Mouse (Mus musculus) heart, adult 2 months (tissue): ENCODE data around the gene 2700049A03Rik.

Experiments used
- CTCF ChIP-seq: fragments of 200-600 bp; IDR thresholded peaks from 2 replicates; pipeline ENCODE4 v1.8.1; 2022; ENCODE audit warnings: antibody characterized with exemption, mild to moderate bottlenecking, moderate library complexity
- EP300 ChIP-seq: fragments of 200-500 bp; IDR thresholded peaks from 2 replicates; pipeline ENCODE4 v1.6.1; 2011; ENCODE audit warnings: low read depth, low read length, control low read depth; ENCODE audit not compliant: insufficient read depth

DNA sequence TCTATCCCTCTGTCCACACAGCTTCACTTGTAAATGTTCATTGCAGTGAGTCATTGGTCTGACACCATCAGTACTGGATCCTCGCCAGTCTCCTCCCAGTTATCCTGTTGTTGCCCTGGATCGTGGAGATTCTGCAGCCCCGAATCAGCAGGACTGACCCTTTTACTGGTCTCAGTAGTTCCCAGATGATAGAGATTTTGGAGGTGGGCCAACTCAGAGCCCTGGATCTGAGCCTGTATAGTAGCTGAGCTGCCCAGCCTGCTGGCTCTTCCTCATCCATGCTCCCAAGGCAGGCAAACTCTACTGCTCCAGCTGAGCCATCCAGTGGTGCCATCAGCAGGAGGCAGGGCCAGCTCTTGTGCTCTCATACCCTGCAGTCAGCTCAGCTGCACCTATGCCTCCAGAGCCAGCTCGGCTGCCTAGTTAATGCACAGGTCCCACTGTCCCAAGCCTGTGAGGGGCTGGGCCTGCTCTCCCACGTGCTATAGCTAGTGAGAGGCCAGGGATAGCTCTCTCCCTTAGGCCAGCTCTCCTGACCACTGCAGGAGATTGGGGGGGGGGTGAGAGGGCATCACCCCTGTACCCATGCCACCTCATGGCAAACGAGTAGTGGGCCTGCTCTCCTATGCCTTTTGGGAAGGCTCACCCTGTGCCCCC lies 81.3 kb downstream of the 2700049A03Rik start:
- no peak for TF ChIP-seq CTCF
- no peak for TF ChIP-seq EP300
